Mouse (Mus musculus): ENCODE measurements around the gene Nol8. TPM values are rescaled to one million over a fixed set of nuclear protein-coding genes. Genes with fewer than 3 reads are reported as not detected.

Nol8 gene
- polyA plus RNA-seq, 1 experiment from 2014 or later = 19.0 TPM

GRCm38 (mm10) chr13:49706032-49706690 is 53.3 kb downstream of the Nol8 start:
- no peaks in the 10 kb centered on the region for H3K4me1 ChIP-seq
- 93% methylated on average over 3 of the region's 3 CpGs for WGBS
- no peak overlapping the region for H3K4me2 ChIP-seq (replicated peaks)
- no peak for ATAC-seq (ENCODE audit: low FRiP score, low read depth)
- H3K36me3 ChIP-seq = peaks cover 94% of the 10 kb centered on the region
- no peaks in the 10 kb centered on the region for H3K9me3 ChIP-seq
- no peak overlapping the region for H3K9ac ChIP-seq
- H3K27ac ChIP-seq = no peak overlapping the region
- H3K4me3 ChIP-seq = no peak overlapping the region
- no peaks in the 10 kb centered on the region for H3K27me3 ChIP-seq

GRCm38 (mm10) chr13:49708311-49708710 is 55.4 kb downstream of the Nol8 start:
- H3K4me2 ChIP-seq (replicated peaks) = no peak overlapping the region
- WGBS = 90% methylated on average over 8 of the region's 8 CpGs
- no peak overlapping the region for H3K9ac ChIP-seq
- H3K36me3 ChIP-seq = peaks cover 95% of the 10 kb centered on the region
- no peak overlapping the region for H3K27ac ChIP-seq
- no peak overlapping the region for H3K4me3 ChIP-seq
- no peaks in the 10 kb centered on the region for H3K4me1 ChIP-seq
- no peaks in the 10 kb centered on the region for H3K9me3 ChIP-seq
- ATAC-seq (ENCODE audit: low FRiP score, low read depth) = no peak
- H3K27me3 ChIP-seq = no peaks in the 10 kb centered on the region

DNA sequence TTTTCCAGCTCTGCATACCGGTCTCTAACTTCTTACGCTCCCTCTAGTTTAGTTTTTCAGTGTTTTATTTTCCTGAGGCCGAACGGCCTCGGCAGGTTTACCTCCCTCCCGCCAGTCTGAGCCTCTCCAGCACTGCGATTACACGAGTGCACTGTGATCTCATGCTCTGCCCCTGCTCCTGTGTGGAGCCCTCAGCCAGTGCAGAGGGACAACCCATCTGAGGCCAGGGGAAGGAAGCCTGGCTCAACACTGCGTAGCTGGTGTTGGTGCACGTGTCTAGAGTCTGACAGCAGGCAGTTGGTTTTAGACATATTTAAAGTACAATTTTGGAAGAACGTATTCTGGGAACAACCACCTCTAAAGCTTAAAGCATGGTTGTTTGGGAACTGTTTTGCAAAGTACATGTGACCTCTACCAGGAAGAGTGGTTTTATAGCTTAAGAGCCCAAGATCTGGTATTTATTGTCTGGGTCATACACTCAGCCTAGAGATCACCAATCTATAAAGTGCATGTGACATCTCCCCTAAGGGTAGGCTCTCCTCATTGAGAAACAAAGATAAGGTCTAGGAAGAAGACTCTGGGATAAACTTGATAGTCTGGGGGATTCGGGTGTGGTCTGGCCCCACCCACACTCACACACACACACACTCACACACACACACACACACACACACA is 59.3 kb downstream of the Nol8 start:
- WGBS = 94% methylated on average over 12 of the region's 12 CpGs
- H3K4me1 ChIP-seq = no peaks in the 10 kb centered on the region
- no peaks in the 10 kb centered on the region for H3K27me3 ChIP-seq
- H3K27ac ChIP-seq = no peak overlapping the region
- H3K9me3 ChIP-seq = no peaks in the 10 kb centered on the region
- no peak overlapping the region for H3K4me3 ChIP-seq
- ATAC-seq (ENCODE audit: low FRiP score, low read depth) = no peak
- H3K36me3 ChIP-seq = peaks cover 94% of the 10 kb centered on the region
- no peak overlapping the region for H3K9ac ChIP-seq
- H3K4me2 ChIP-seq (replicated peaks) = no peak overlapping the region

DNA sequence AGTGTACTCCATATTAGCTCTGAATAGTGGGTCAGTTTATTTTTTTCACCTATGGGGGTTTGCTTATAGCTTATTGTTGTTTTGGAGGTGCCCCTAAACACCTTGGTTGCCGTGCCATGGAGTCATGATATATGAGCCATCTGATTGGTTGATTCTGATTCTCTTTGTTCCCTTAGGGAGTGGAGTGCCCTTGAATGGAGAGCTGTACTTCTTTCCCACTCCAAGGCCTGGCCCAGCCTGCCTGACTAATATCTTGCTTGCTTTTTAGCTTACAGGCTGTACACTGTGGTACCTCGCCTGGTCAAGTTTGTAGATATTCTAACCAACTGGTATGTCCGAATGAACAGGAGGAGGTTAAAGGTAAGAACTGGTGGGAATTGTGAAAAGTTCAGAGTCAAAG is 66.4 kb downstream of the Nol8 start:
- no peak for ATAC-seq (ENCODE audit: low FRiP score, low read depth)
- Histone ChIP-seq H3K4me1 (no peaks in the 10 kb centered on the region), H3K9me3 (no peaks in the 10 kb centered on the region), H3K9ac (no peak overlapping the region), H3K27me3 (no peaks in the 10 kb centered on the region), H3K4me2 (replicated peaks) (no peak overlapping the region), H3K36me3 (peaks cover 98% of the 10 kb centered on the region), H3K4me3 (no peak overlapping the region), H3K27ac (no peak overlapping the region)
- 82% methylated on average over 3 of the region's 3 CpGs for WGBS

Other genes starting within 250 kb of the Nol8 start
- gene Ippk, start 231.8 kb upstream of the Nol8 start, polyA plus RNA-seq (2015; fragmentation: Nextera tagmentation; extraction: Ambion mirVana) = 13.9 and 14.3 TPM in 2 replicates
- gene Tes3-ps, start 159.8 kb upstream of the Nol8 start, polyA plus RNA-seq (2015; fragmentation: Nextera tagmentation; extraction: Ambion mirVana) = 1.2 and 1.5 TPM in 2 replicates
- gene Ecm2, start 148.3 kb upstream of the Nol8 start, polyA plus RNA-seq (2015; fragmentation: Nextera tagmentation; extraction: Ambion mirVana) = 1.4 and 1.9 TPM in 2 replicates
- 41.4 and 48.2 TPM in 2 replicates for gene Aspn, start 108.6 kb upstream of the Nol8 start, polyA plus RNA-seq (2015; fragmentation: Nextera tagmentation; extraction: Ambion mirVana)
- gene Omd, start 70.6 kb upstream of the Nol8 start, polyA plus RNA-seq (2015; fragmentation: Nextera tagmentation; extraction: Ambion mirVana) = 2.4 and 4.0 TPM in 2 replicates
- 150 and 159 TPM in 2 replicates for gene Ogn, start 45.0 kb upstream of the Nol8 start, polyA plus RNA-seq (2015; fragmentation: Nextera tagmentation; extraction: Ambion mirVana)
- 24.3 and 30.9 TPM in 2 replicates for gene Cenpp, start 293 bp upstream of the Nol8 start, polyA plus RNA-seq (2015; fragmentation: Nextera tagmentation; extraction: Ambion mirVana)
- 66.0 and 71.3 TPM in 2 replicates for gene Iars, start 29.0 kb downstream of the Nol8 start, polyA plus RNA-seq (2015; fragmentation: Nextera tagmentation; extraction: Ambion mirVana)
- not detected in 2 replicates for gene Gm30302, start 145.9 kb downstream of the Nol8 start, polyA plus RNA-seq (2015; fragmentation: Nextera tagmentation; extraction: Ambion mirVana)

All from limb, embryonic 13.5 days (tissue).